ENCODE assay signal across 7 mouse cellular contexts in genomic region chr6:114697646-114698490, GRCm38 (mm10). TPM values are rescaled to one million over a fixed set of nuclear protein-coding genes. Genes with fewer than 3 reads are reported as not detected.
DNase-seq lines count a peak whose midpoint lies in the region; ATAC-seq lines count a peak whose summit lies in the region.

No protein-coding gene starts in this region.

- no peaks in the 10 kb centered on the region for H3K27me3 ChIP-seq in forebrain, embryonic 13.5 days
- no peaks in the 10 kb centered on the region for H3K27me3 ChIP-seq in hindbrain, embryonic 15.5 days
- no peaks in the 10 kb centered on the region for H3K27me3 ChIP-seq in midbrain, embryonic 10.5 days (ENCODE audit: low read depth, poor library complexity, severe bottlenecking)

- H3K36me3 ChIP-seq in forebrain, embryonic 13.5 days (ENCODE audit: poor library complexity, severe bottlenecking): peaks cover 11% of the 10 kb centered on the region; the same call in 1 of the 2 replicates
- H3K36me3 ChIP-seq in hindbrain, embryonic 15.5 days: no peaks in the 10 kb centered on the region
- peaks cover 14% of the 10 kb centered on the region; the same call in 1 of the 2 replicates for H3K36me3 ChIP-seq in midbrain, embryonic 10.5 days

- H3K4me1 ChIP-seq in forebrain, embryonic 13.5 days: peaks cover 5% of the 10 kb centered on the region
- no peaks in the 10 kb centered on the region for H3K4me1 ChIP-seq in hindbrain, embryonic 15.5 days (replicated peaks)
- peaks cover 4% of the 10 kb centered on the region for H3K4me1 ChIP-seq in midbrain, embryonic 10.5 days

- 47% methylated on average over 9 of the region's 9 CpGs for WGBS in forebrain, embryonic 13.5 days
- WGBS in hindbrain, embryonic 15.5 days: 45% methylated on average over 9 of the region's 9 CpGs
- 47% methylated on average over 9 of the region's 9 CpGs for WGBS in midbrain, embryonic 10.5 days

- peak; percentile 75; the same call in 1 of the 2 replicates for ATAC-seq in forebrain, embryonic 13.5 days
- peak; percentile 69; the same call in 1 of the 2 replicates for ATAC-seq in hindbrain, embryonic 15.5 days (ENCODE audit: low FRiP score, low read depth)

- DNase-seq in NIH3T3 (ENCODE audit: low read depth): peak; percentile 91
- DNase-seq in c-Kit-positive CD71-positive TER-119-positive erythroid progenitor cells, embryonic 14.5 days (ENCODE audit: low spot score): peak; percentile 65
- peak; percentile 75 to 85 for DNase-seq in left cerebral cortex, adult 18-20 months (ENCODE audit: low spot score in 2 of 2)
- peak; percentile 74 for DNase-seq in midbrain, embryonic 10.5 days (ENCODE audit: low spot score)
- DNase-seq in skeletal muscle tissue, adult 2 months (ENCODE audit: low read depth, low spot score): peak; percentile 40

- 0 out of 2 replicates have a peak, but pooled peaks cover 3% of the 10 kb centered on the region for H3K9me3 ChIP-seq in forebrain, embryonic 13.5 days (replicated peaks)
- H3K9me3 ChIP-seq in hindbrain, embryonic 15.5 days: no peaks in the 10 kb centered on the region
- 0 out of 2 replicates have a peak, but pooled peaks cover 3% of the 10 kb centered on the region for H3K9me3 ChIP-seq in midbrain, embryonic 10.5 days (replicated peaks)

- H3K4me2 ChIP-seq in forebrain, embryonic 13.5 days: no peak overlapping the region
- H3K4me2 ChIP-seq in hindbrain, embryonic 15.5 days: no peak overlapping the region

- no peak overlapping the region for H3K27ac ChIP-seq in forebrain, embryonic 13.5 days
- H3K27ac ChIP-seq in hindbrain, embryonic 15.5 days (replicated peaks): no peak overlapping the region
- H3K27ac ChIP-seq in midbrain, embryonic 10.5 days (replicated peaks): no peak overlapping the region

- no peak overlapping the region for H3K4me3 ChIP-seq in forebrain, embryonic 13.5 days
- H3K4me3 ChIP-seq in hindbrain, embryonic 15.5 days: no peak overlapping the region
- no peak overlapping the region for H3K4me3 ChIP-seq in midbrain, embryonic 10.5 days

- H3K9ac ChIP-seq in forebrain, embryonic 13.5 days: no peak overlapping the region
- no peak overlapping the region for H3K9ac ChIP-seq in hindbrain, embryonic 15.5 days

RNA-seq across cellular contexts. Expression of gene Atg7, which starts 55.0 kb away (rescaled TPM):
- 18.3 and 18.5 TPM in 2 replicates for polyA plus RNA-seq in forebrain, embryonic 13.5 days (2015; fragmentation: Nextera tagmentation; extraction: Ambion mirVana)
- polyA plus RNA-seq in hindbrain, embryonic 15.5 days (2015; fragmentation: Nextera tagmentation; extraction: Ambion mirVana): 16.7 and 19.9 TPM in 2 replicates
- total RNA-seq in left cerebral cortex, adult 18-20 months (2021): 10 to 100 TPM; 24.3 to 28.3 TPM
- 22.4 and 24.8 TPM in 2 replicates for polyA plus RNA-seq in midbrain, embryonic 10.5 days (2016; fragmentation: Nextera tagmentation; extraction: Ambion mirVana)

Comparison
In these comparisons a context has a peak if more than half of its experiments do, and no peak if none do; other contexts are left out.
1. DNase-seq: peak in every context shown above with its lines; median percentile 91 in NIH3T3; 80 in left cerebral cortex, adult 18-20 months; 74 in midbrain, embryonic 10.5 days; 65 in c-Kit-positive CD71-positive TER-119-positive erythroid progenitor cells, embryonic 14.5 days; 40 in skeletal muscle tissue, adult 2 months.